Mouse (Mus musculus) forebrain, embryonic 10.5 days (tissue): ENCODE data around the gene Tex37. TPM values are rescaled to one million over a fixed set of nuclear protein-coding genes. Genes with fewer than 3 reads are reported as not detected.

ENCODE experiments used
- DNase-seq: peaks from one replicate; pipeline ENCODE4 v3.0.0-alpha.2; 2017; ENCODE audit warnings: low spot score; ENCODE audit errors: extremely low spot score
- H3K27ac ChIP-seq: fragments of 300-500 bp; sonication (generic); 2 replicates; pipeline ENCODE4 v1.5.1; 2016; ENCODE audit warnings: mild to moderate bottlenecking
- H3K27me3 ChIP-seq: fragments of 300-500 bp; sonication (generic); 2 replicates; pipeline ENCODE4 v1.6.1; 2016; ENCODE audit warnings: mild to moderate bottlenecking; ENCODE audit not compliant: poor library complexity, severe bottlenecking
- H3K36me3 ChIP-seq: fragments of 300-500 bp; sonication (generic); replicated peaks from 2 replicates; pipeline ENCODE4 v1.6.1; 2016; ENCODE audit warnings: mild to moderate bottlenecking, moderate library complexity
- H3K4me1 ChIP-seq: fragments of 300-500 bp; sonication (generic); 2 replicates; pipeline ENCODE4 v1.6.1; 2016
- H3K4me3 ChIP-seq: fragments of 300-500 bp; sonication (generic); 2 replicates; pipeline ENCODE4 v1.5.1; 2016; ENCODE audit warnings: mild to moderate bottlenecking, moderate library complexity
- H3K9me3 ChIP-seq: fragments of 300-500 bp; sonication (generic); 2 replicates; pipeline ENCODE4 v1.6.1; 2016; ENCODE audit warnings: mild to moderate bottlenecking, moderate library complexity
- WGBS: fragments of 180-500 bp; shearing (Covaris S2); methylation state at CpG from one replicate; pipeline ENCODE4 v1.1.7; 2016; 5-methylcytosine and 5-hydroxymethylcytosine counted together
- polyA plus RNA-seq: library from polyadenylated mRNA; unstranded; fragments of >200 nt; fragmentation: Nextera tagmentation; extraction: Ambion mirVana; gene quantifications from 2 replicates; pipeline ENCODE4 v1.2.1, GENCODE M21; 2016

Tex37 gene
- polyA plus RNA-seq, 1 experiment from 2014 or later = not detected

DNA sequence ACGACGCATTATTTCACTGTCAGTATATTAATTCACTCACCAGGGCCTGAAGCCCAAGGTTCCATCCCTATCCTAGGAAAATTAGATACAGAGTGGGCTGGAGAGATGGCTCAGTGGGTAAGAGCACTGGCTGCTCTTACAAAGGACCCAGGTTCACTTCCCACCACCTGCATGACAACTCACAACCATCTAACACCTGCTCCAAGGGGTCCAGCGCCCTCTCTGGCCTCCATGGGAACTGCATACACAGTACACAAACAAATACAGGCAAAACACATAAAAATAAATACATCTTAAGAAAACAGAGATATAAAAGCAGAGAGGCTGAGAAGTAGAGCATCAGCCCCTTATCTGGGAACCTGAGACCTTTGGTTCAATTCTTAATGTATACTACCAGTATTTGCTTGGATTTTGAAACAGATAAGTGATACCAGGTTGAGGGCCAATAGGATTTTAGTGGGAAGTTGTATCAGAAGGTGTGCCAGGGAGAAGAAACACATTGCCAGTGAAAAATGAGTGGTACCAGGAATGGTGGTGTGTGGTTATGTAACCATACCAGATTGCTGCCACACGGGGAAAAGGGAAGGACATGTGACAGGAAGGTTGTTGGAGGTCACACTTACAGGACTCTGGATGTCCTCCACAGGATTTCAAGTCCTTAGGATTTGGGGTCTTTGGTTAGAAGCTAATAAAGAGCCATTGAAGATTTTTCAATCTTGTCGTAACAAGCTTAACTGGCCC, 44.5 kb downstream of the Tex37 start:
- no peak for DNase-seq
- peaks cover 10% of the 10 kb centered on the region for H3K36me3 ChIP-seq
- no peak overlapping the region for H3K4me3 ChIP-seq
- no peaks in the 10 kb centered on the region for H3K9me3 ChIP-seq
- H3K27ac ChIP-seq = no peak overlapping the region
- WGBS = 80% methylated on average over 5 of the region's 5 CpGs
- peaks cover 35% of the 10 kb centered on the region for H3K4me1 ChIP-seq
- H3K27me3 ChIP-seq = no peaks in the 10 kb centered on the region

DNA sequence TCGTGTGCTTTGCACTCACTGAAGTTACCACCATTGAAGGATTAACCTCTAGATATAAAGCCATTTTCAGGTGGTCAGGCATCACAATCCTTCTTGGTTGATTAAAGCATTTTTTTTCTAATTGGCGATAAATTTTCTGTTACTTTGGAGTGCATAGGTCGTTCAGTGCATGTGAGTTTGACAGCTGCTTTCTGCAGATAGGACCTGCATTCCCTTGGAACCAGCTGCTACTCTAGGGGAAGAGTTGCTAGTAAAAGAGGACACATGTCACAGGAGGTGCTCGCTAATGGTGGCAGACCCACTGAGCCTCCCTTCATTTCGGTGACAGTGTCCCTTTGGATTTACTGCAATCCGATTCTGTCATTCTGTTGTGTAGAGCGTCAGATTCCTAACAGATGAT, 46.2 kb downstream of the Tex37 start:
- no peaks in the 10 kb centered on the region for H3K27me3 ChIP-seq
- WGBS = 86% methylated on average over 7 of the region's 7 CpGs
- H3K27ac ChIP-seq = peak overlapping the region; percentile 21; the same call in 1 of the 2 replicates
- H3K4me1 ChIP-seq = peaks cover 25% of the 10 kb centered on the region
- H3K36me3 ChIP-seq = no peaks in the 10 kb centered on the region
- no peak overlapping the region for H3K4me3 ChIP-seq
- DNase-seq = no peak
- no peaks in the 10 kb centered on the region for H3K9me3 ChIP-seq

DNA sequence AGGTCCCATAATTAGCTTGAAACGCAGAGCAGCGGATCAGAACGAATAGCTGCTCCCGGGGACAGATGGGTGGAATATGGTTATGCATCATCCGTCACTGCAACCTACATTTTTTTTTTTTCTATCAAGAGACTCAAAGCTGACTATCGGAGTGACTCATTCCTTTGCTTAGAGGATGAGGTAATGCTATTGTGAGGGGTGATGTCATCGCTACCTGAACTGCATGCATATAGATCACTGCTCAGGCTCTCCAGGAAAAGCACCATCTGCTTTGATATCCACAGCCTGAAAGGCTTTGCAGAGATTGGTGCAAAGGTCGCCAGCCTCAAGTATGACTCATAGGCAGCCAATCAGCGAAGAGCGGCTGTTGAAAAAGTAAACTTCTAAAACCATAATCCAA, 46.6 kb downstream of the Tex37 start:
- WGBS = 90% methylated on average over 10 of the region's 10 CpGs
- H3K27ac ChIP-seq = no peak overlapping the region
- H3K27me3 ChIP-seq = no peaks in the 10 kb centered on the region
- no peak for DNase-seq
- H3K4me3 ChIP-seq = no peak overlapping the region
- peaks cover 22% of the 10 kb centered on the region for H3K4me1 ChIP-seq
- H3K9me3 ChIP-seq = no peaks in the 10 kb centered on the region
- no peaks in the 10 kb centered on the region for H3K36me3 ChIP-seq

DNA sequence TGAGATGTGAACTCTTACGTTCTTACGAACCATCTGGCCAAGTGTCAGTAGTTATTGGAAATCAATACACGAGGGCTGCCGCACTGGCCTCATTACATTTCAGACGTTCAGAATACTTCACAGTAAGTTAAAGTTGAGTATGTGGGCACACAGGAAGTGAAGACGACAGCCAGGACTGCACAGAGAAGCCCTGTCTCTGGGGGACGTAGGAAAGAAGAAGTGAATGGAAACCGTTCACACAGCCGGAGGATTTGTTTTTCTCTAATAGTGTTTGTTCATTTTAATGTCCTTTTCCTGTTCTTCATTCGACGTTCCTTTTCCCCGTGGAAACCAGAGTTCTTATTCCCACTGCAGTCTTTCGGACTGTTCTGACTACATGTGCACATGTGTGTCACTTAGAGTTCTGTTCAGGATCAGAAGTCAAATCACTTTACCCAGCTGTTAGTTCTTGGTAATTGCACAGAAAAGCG, 47.2 kb downstream of the Tex37 start:
- no peaks in the 10 kb centered on the region for H3K27me3 ChIP-seq
- no peak overlapping the region for H3K4me3 ChIP-seq
- WGBS = 89% methylated on average over 14 of the region's 14 CpGs
- no peaks in the 10 kb centered on the region for H3K36me3 ChIP-seq
- no peak overlapping the region; the same call in 1 of the 2 replicates for H3K27ac ChIP-seq
- no peaks in the 10 kb centered on the region for H3K9me3 ChIP-seq
- no peak for DNase-seq
- H3K4me1 ChIP-seq = peaks cover 19% of the 10 kb centered on the region

DNA sequence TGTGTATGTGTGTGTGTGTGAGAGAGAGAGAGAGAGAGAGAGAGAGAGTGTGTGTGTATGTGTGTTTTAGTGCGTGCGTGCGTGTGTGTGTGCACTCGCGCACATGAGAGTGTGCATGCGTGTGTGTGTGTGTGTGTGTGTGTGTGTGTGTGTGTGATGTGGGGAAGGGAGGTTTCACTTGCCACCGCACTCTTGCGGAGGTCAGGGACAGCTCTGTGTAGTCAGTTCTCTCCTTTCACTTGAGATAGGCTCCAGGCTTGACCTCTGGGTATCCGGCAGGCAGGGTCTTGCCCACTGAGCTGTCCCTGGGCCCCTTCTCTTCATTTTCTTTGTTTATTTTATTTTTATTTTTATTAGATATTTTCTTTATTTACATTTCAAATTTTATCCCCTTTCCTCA, 51.4 kb downstream of the Tex37 start:
- Histone ChIP-seq H3K4me1 (peaks cover 13% of the 10 kb centered on the region), H3K27me3 (no peaks in the 10 kb centered on the region), H3K4me3 (no peak overlapping the region), H3K36me3 (no peaks in the 10 kb centered on the region), H3K9me3 (no peaks in the 10 kb centered on the region), H3K27ac (no peak overlapping the region)
- 97% methylated on average over 9 of the region's 9 CpGs for WGBS
- DNase-seq = no peak

DNA sequence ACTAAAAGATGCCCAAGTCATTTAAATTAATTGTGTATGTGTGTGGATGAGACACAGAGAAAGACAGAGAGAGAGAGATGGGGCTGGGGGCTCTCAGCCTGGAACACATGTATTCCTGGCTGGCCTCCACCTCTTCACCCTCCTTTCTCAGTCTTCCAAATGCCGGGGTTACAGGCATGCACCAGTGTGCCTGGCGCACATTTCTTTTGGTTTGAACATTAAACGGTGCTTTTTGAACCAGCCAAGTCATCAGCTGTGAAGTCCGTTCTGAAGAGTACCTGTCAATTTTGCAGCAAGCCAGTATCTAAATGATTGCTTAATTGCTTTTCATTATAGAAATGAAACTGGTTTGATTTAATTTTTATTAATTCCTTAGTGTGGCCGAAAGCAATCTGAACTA, 52.0 kb downstream of the Tex37 start:
- Histone ChIP-seq H3K9me3 (no peaks in the 10 kb centered on the region), H3K4me1 (peaks cover 8% of the 10 kb centered on the region), H3K27me3 (no peaks in the 10 kb centered on the region), H3K27ac (no peak overlapping the region), H3K36me3 (no peaks in the 10 kb centered on the region), H3K4me3 (no peak overlapping the region)
- WGBS = 91% methylated on average over 5 of the region's 5 CpGs
- DNase-seq = no peak

DNA sequence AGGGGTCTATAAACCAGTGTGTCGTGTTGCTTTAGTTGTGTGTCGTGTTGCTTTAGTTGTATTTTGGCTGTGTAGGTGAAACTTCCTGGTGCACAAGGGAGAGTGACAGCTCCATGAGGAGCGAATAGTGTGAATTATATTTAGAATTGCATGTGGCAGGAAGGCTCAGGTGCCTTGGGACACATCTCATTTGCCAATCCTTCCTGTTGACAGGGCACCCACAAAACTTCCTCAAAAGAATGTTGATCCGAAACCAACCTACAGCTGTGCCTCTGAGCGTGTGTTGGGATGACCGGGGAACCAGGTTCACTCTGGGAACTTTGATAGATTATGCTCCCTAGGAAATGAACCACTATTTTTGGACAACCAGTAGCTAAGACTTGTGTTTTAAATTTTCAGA, 54.4 kb downstream of the Tex37 start:
- no peaks in the 10 kb centered on the region for H3K4me1 ChIP-seq
- H3K9me3 ChIP-seq = no peaks in the 10 kb centered on the region
- 94% methylated on average over 6 of the region's 6 CpGs for WGBS
- H3K27me3 ChIP-seq = no peaks in the 10 kb centered on the region
- H3K36me3 ChIP-seq = peaks cover 12% of the 10 kb centered on the region
- H3K4me3 ChIP-seq = no peak overlapping the region
- no peak overlapping the region for H3K27ac ChIP-seq
- no peak for DNase-seq

Other genes with a start within 250 kb of the Tex37 start
- 2.0 and 2.8 TPM in 2 replicates for gene Rpia, start 126.7 kb downstream of the Tex37 start, polyA plus RNA-seq
- 6.5 and 8.0 TPM in 2 replicates for gene Eif2ak3, start 74.4 kb downstream of the Tex37 start, polyA plus RNA-seq
- 0.11 and 0.17 TPM in 2 replicates for gene Foxi3, start 37.6 kb upstream of the Tex37 start, polyA plus RNA-seq
- gene Thnsl2, start 225.5 kb upstream of the Tex37 start, polyA plus RNA-seq = 4.3 and 4.7 TPM in 2 replicates